Mouse (Mus musculus) cerebellum, adult 2 months (tissue): ENCODE measurements around the gene Jph3.

Source experiments
- CTCF ChIP-seq: fragments of 200-500 bp; IDR thresholded peaks from 2 replicates; pipeline ENCODE4 v1.5.1; 2011; ENCODE audit warnings: low read depth, mild to moderate bottlenecking, control low read depth, low read length, moderate library complexity, borderline replicate concordance; ENCODE audit not compliant: insufficient read depth
- POLR2A ChIP-seq: fragments of 200-500 bp; IDR thresholded peaks from 2 replicates; pipeline ENCODE4 v1.6.1; 2011; ENCODE audit warnings: low read length, control low read depth, borderline replicate concordance; ENCODE audit not compliant: insufficient read depth

- no peak; the same call in 1 of the 2 replicates for TF ChIP-seq CTCF
- no peak for TF ChIP-seq POLR2A
Observed at GRCm38 (mm10) chr8:121699936-121700335, 29.5 kb upstream of the Jph3 start.
